Mouse (Mus musculus) midbrain, embryonic 15.5 days (tissue): ENCODE measurements at regions not wholly inside any gene's neighbourhood (a gene's known extent, or its start where the extent isn't known, plus 50 kb on each side); places are given as distances from the start of the nearest gene placed in this dataset.

Source experiments
- ATAC-seq: fragments of 200-750 bp; cut with Nextera tagmentation; replicated peaks from 2 replicates; pipeline ENCODE4 v1.8.0; 2017; ENCODE audit warnings: moderate TSS enrichment
- H3K27ac ChIP-seq: fragments of 300-500 bp; sonication (generic); 2 replicates; pipeline ENCODE4 v1.5.1; 2015; ENCODE audit warnings: mild to moderate bottlenecking, inconsistent platforms
- H3K27me3 ChIP-seq: fragments of 300-500 bp; sonication (generic); replicated peaks from 2 replicates; pipeline ENCODE4 v1.6.1; 2015; ENCODE audit warnings: inconsistent platforms
- H3K36me3 ChIP-seq: fragments of 300-500 bp; sonication (generic); replicated peaks from 2 replicates; pipeline ENCODE4 v1.6.1; 2015; ENCODE audit warnings: inconsistent platforms
- H3K4me1 ChIP-seq: fragments of 300-500 bp; sonication (generic); 2 replicates; pipeline ENCODE4 v1.6.1; 2015; ENCODE audit warnings: inconsistent platforms
- H3K4me2 ChIP-seq: fragments of 300-500 bp; sonication (generic); 2 replicates; pipeline ENCODE4 v1.6.1; 2015; ENCODE audit warnings: inconsistent platforms, mild to moderate bottlenecking, moderate library complexity
- H3K4me3 ChIP-seq: fragments of 300-500 bp; sonication (generic); 2 replicates; pipeline ENCODE4 v1.5.1; 2015; ENCODE audit warnings: mild to moderate bottlenecking, inconsistent platforms
- H3K9ac ChIP-seq: fragments of 300-500 bp; sonication (generic); 2 replicates; pipeline ENCODE4 v1.6.1; 2015; ENCODE audit warnings: mild to moderate bottlenecking, inconsistent platforms
- H3K9me3 ChIP-seq: fragments of 300-500 bp; sonication (generic); 2 replicates; pipeline ENCODE4 v1.6.1; 2016; ENCODE audit warnings: inconsistent platforms
- WGBS: fragments of 180-500 bp; shearing (Covaris S2); methylation state at CpG from one replicate; pipeline ENCODE4 v1.1.7; 2015; ENCODE audit warnings: mixed read lengths; 5-methylcytosine and 5-hydroxymethylcytosine counted together

GRCm38 (mm10) chr6:93623541-93623940, 660.2 kb downstream of the Magi1 start:
- no peaks in the 10 kb centered on the region for H3K9me3 ChIP-seq
- no peak for ATAC-seq
- no peak overlapping the region for H3K9ac ChIP-seq
- H3K36me3 ChIP-seq: no peaks in the 10 kb centered on the region
- H3K27ac ChIP-seq: no peak overlapping the region
- H3K4me3 ChIP-seq: no peak overlapping the region
- H3K4me2 ChIP-seq: no peak overlapping the region
- H3K4me1 ChIP-seq: no peaks in the 10 kb centered on the region
- WGBS: 81% methylated on average over 5 of the region's 5 CpGs
- no peaks in the 10 kb centered on the region for H3K27me3 ChIP-seq

GRCm38 (mm10) chr6:93616926-93617325, 666.8 kb downstream of the Magi1 start:
- H3K9ac ChIP-seq: no peak overlapping the region
- H3K4me3 ChIP-seq: no peak overlapping the region
- ATAC-seq: no peak

DNA sequence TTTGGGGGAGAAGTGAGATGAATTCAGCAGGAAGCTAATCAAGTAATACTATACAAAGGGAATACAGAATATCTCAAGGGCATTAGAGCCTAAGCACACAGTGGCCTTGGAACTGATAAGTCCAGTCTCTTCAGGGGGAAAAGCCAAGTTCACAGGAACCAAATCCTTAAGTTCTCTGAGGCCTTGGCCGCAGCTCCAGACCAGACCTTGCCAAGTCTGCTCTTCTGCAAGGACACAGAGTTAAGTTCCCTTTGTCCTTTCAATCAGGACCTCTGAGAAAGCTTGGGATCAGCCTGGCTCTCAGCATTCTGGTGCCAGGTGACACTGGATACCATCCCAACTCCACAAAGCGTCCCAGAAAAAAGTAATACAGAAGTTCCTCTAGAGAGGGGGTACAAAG, 657.1 kb upstream of the Adamts9 start:
- no peaks in the 10 kb centered on the region for H3K36me3 ChIP-seq
- H3K27me3 ChIP-seq: no peaks in the 10 kb centered on the region
- no peaks in the 10 kb centered on the region for H3K4me1 ChIP-seq
- 91% methylated on average over 2 of the region's 2 CpGs for WGBS
- no peak overlapping the region for H3K4me3 ChIP-seq
- H3K9me3 ChIP-seq: no peaks in the 10 kb centered on the region
- no peak overlapping the region for H3K4me2 ChIP-seq
- ATAC-seq: no peak
- H3K27ac ChIP-seq: no peak overlapping the region
- H3K9ac ChIP-seq: no peak overlapping the region

More at GRCm38 (mm10) chr6:93616926-93617325, 666.8 kb downstream of the Magi1 start:
- Histone ChIP-seq H3K27ac (no peak overlapping the region), H3K4me1 (no peaks in the 10 kb centered on the region), H3K4me2 (no peak overlapping the region), H3K27me3 (no peaks in the 10 kb centered on the region), H3K36me3 (no peaks in the 10 kb centered on the region), H3K9me3 (no peaks in the 10 kb centered on the region)

DNA sequence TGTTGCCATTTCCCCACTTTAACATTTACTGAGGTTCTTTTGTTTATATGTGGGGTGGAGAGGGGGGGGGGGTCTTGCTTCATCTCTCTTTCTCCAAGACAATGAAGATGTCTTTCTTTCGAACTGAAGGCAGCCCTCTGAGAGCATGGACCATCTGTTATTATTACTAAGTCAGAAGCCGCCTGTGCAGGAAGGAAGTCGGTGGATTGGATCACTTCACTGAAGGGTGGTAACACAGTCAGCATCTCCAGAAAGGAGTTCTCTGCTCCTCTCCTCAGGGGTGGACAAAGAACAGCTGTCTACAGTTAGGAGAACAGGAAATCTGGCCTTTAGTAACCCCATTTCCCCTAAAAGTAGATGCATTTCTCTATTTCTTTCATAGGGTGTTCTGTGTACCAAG, 656.1 kb upstream of the Adamts9 start:
- Histone ChIP-seq H3K27ac (no peak overlapping the region), H3K4me2 (no peak overlapping the region), H3K9me3 (no peaks in the 10 kb centered on the region), H3K4me3 (no peak overlapping the region), H3K9ac (no peak overlapping the region), H3K27me3 (no peaks in the 10 kb centered on the region), H3K36me3 (no peaks in the 10 kb centered on the region), H3K4me1 (no peaks in the 10 kb centered on the region)
- no peak for ATAC-seq
- WGBS: 64% methylated on average over 3 of the region's 3 CpGs

DNA sequence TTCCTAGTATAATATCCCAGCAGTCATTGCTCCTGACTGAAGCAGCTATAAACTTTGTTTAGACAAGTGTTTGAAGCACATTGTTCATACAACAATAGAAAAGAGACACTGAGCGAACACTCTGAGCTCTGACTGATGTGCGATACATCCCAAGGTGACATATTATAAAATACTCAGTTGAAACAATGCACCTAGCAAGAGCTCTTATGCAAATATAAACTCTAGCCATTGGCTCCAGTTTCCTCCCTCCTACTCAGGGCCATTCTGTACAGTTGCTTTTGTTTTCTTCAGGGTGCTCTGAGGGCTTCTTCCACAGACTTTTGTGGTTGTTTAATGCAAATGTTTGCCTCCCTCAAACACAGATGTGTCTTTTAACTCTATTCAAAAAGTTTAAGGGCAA, 646.6 kb upstream of the Adamts9 start:
- Histone ChIP-seq H3K27ac (no peak overlapping the region), H3K9me3 (no peaks in the 10 kb centered on the region), H3K4me3 (no peak overlapping the region), H3K4me1 (no peaks in the 10 kb centered on the region), H3K9ac (no peak overlapping the region), H3K4me2 (no peak overlapping the region), H3K27me3 (no peaks in the 10 kb centered on the region), H3K36me3 (no peaks in the 10 kb centered on the region)
- no peak for ATAC-seq
- WGBS: 55% methylated on average over 2 of the region's 2 CpGs

- H3K4me2 ChIP-seq: no peak overlapping the region
- H3K9me3 ChIP-seq: no peaks in the 10 kb centered on the region
- H3K4me1 ChIP-seq: no peaks in the 10 kb centered on the region
- 88% methylated on average over 2 of the region's 2 CpGs for WGBS
- no peak for ATAC-seq
- H3K27me3 ChIP-seq: no peaks in the 10 kb centered on the region
- no peak overlapping the region for H3K27ac ChIP-seq
- no peaks in the 10 kb centered on the region for H3K36me3 ChIP-seq
- no peak overlapping the region for H3K4me3 ChIP-seq
- H3K9ac ChIP-seq: no peak overlapping the region
Measured at GRCm38 (mm10) chr6:93586871-93587270, 643.6 kb upstream of the Adamts9 start.

GRCm38 (mm10) chr6:93581141-93581540, 637.8 kb upstream of the Adamts9 start:
- WGBS: 90% methylated on average over 7 of the region's 7 CpGs

GRCm38 (mm10) chr6:93580716-93581115, 637.4 kb upstream of the Adamts9 start:
- no peak overlapping the region for H3K4me3 ChIP-seq
- no peak overlapping the region for H3K9ac ChIP-seq
- H3K27me3 ChIP-seq: no peaks in the 10 kb centered on the region
- no peak overlapping the region for H3K27ac ChIP-seq
- ATAC-seq: no peak
- H3K9me3 ChIP-seq: no peaks in the 10 kb centered on the region
- no peak overlapping the region for H3K4me2 ChIP-seq
- H3K36me3 ChIP-seq: no peaks in the 10 kb centered on the region
- 53% methylated on average over 6 of the region's 6 CpGs for WGBS
- H3K4me1 ChIP-seq: no peaks in the 10 kb centered on the region

More at GRCm38 (mm10) chr6:93581141-93581540, 637.8 kb upstream of the Adamts9 start:
- Histone ChIP-seq H3K9me3 (no peaks in the 10 kb centered on the region), H3K27me3 (no peaks in the 10 kb centered on the region), H3K4me3 (no peak overlapping the region), H3K36me3 (no peaks in the 10 kb centered on the region), H3K4me1 (no peaks in the 10 kb centered on the region), H3K27ac (no peak overlapping the region), H3K4me2 (no peak overlapping the region), H3K9ac (no peak overlapping the region)
- ATAC-seq: no peak

DNA sequence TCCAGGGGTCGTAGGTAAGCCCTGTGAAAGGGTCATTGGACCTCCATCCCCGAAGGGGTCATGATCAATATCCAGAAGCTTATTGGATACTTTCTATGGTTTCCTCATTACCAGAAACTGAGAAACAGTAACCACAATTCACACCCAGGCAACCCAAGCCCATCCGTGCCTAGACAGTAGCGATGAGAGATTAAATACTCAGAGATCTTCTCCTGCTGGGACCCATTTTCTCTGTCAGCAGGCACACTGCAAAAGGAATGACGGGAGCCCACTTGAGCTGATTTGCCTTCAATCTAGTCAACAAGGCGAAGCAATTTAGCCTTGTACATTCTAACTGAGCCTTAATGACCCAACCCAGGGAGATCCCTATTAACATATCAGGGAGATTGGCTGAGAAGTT, 632.0 kb upstream of the Adamts9 start:
- Histone ChIP-seq H3K4me1 (no peaks in the 10 kb centered on the region), H3K27me3 (no peaks in the 10 kb centered on the region), H3K9ac (no peak overlapping the region), H3K36me3 (no peaks in the 10 kb centered on the region), H3K4me2 (no peak overlapping the region), H3K9me3 (no peaks in the 10 kb centered on the region), H3K27ac (no peak overlapping the region), H3K4me3 (no peak overlapping the region)
- WGBS: 62% methylated on average over 6 of the region's 6 CpGs
- ATAC-seq: no peak

DNA sequence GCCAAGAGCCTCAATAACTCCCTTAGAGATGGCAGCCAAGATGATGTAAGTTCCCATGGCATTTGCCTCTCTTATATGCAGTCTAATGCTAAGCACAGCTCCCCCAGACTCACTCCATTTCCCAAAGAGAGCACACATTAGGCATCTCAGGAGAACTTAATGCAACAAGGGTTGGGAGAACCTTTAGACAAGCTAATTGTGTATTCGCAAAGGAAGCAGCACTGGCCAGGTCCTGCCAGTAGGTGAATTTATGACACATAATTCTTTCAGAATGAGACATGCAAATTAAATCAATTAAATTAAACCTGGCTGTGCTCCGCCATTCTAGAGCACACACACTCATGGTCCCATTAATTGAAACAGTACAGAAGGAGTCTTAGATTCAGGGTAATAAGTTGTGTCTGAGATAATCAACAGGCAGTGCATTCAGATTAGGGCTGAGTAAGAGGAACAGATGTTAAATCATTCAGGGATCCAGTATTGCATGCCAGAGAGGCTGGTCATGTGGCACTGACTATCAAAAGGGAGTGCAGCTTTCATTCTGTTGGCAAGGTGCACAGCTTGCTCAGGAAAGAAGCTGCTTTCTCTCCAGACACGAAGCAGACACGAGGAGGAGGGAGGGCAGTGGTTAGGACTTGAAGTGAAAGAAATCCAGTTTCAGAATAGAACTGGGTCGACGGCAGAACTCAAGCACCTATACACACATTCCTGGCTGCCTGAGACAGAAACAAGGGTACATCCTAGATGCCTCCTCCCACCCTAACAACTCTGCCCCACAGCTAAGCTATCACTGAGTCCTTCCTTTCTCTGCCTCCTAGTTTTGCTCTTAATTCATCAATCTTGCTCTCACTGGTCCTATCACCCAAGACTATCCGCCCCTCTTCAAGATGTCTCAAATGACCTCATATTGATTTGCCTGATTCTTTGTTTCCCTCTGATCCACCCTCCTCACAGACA, 630.7 kb upstream of the Adamts9 start:
- H3K36me3 ChIP-seq: no peaks in the 10 kb centered on the region
- H3K27me3 ChIP-seq: no peaks in the 10 kb centered on the region
- no peaks in the 10 kb centered on the region for H3K4me1 ChIP-seq
- 60% methylated on average over 7 of the region's 7 CpGs for WGBS
- H3K4me3 ChIP-seq: no peak overlapping the region
- ATAC-seq: peak; percentile 42; the same call in 1 of the 2 replicates
- no peak overlapping the region for H3K4me2 ChIP-seq
- no peaks in the 10 kb centered on the region for H3K9me3 ChIP-seq
- no peak overlapping the region for H3K27ac ChIP-seq
- no peak overlapping the region for H3K9ac ChIP-seq

DNA sequence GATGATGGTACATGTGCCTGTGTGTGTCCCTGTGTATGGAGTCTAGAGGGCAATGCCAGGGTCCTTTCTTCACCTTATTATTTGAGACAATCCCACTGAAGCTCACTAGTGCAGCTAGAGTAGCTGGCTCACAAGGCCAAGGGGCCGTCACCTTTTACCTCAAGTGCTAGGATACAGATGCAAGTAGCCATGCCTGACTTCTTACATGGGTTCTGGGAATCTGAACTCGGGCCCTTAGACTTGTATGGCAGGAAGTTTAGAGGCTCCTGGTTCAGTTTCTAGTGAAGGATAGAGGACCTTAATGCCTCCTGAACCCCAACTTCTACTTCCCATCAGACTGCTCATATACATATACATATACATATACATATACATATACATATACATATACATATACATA, 626.6 kb upstream of the Adamts9 start:
- H3K4me2 ChIP-seq: no peak overlapping the region
- H3K9me3 ChIP-seq: no peaks in the 10 kb centered on the region
- H3K36me3 ChIP-seq: no peaks in the 10 kb centered on the region
- WGBS: 87% methylated on average over 2 of the region's 2 CpGs
- no peak overlapping the region for H3K9ac ChIP-seq
- no peak for ATAC-seq
- H3K4me3 ChIP-seq: no peak overlapping the region
- no peak overlapping the region for H3K27ac ChIP-seq
- H3K4me1 ChIP-seq: no peaks in the 10 kb centered on the region
- no peaks in the 10 kb centered on the region for H3K27me3 ChIP-seq

- no peak overlapping the region for H3K9ac ChIP-seq
- H3K36me3 ChIP-seq: no peaks in the 10 kb centered on the region
- H3K9me3 ChIP-seq: no peaks in the 10 kb centered on the region
- H3K4me2 ChIP-seq: no peak overlapping the region
- H3K27me3 ChIP-seq: no peaks in the 10 kb centered on the region
- no peaks in the 10 kb centered on the region for H3K4me1 ChIP-seq
- WGBS: 80% methylated on average over 6 of the region's 6 CpGs
- no peak overlapping the region for H3K4me3 ChIP-seq
- H3K27ac ChIP-seq: no peak overlapping the region
- ATAC-seq: no peak
Measured at GRCm38 (mm10) chr6:93569211-93569610, 625.9 kb upstream of the Adamts9 start.

GRCm38 (mm10) chr6:93566661-93567060, 623.4 kb upstream of the Adamts9 start:
- Histone ChIP-seq H3K4me3 (no peak overlapping the region), H3K27me3 (no peaks in the 10 kb centered on the region), H3K27ac (no peak overlapping the region), H3K4me2 (no peak overlapping the region), H3K9ac (no peak overlapping the region), H3K4me1 (no peaks in the 10 kb centered on the region), H3K36me3 (no peaks in the 10 kb centered on the region), H3K9me3 (no peaks in the 10 kb centered on the region)
- no peak for ATAC-seq
- 3% methylated on average over 2 of the region's 2 CpGs for WGBS
